Mouse (Mus musculus): Measurements from ENCODE around the gene Pcyt2.
A peak's percentile ranks its signal among the peaks of the same experiment; 100 is the strongest.

The Pcyt2 gene

GRCm38 (mm10) chr11:120580190-120580589, 37.5 kb downstream of the Pcyt2 start:
- peak; percentile 40 for DNase-seq

GRCm38 (mm10) chr11:120579316-120580107, 38.2 kb downstream of the Pcyt2 start:
- peak; percentile 85 for DNase-seq

GRCm38 (mm10) chr11:120578694-120579243, 39.0 kb downstream of the Pcyt2 start:
- no peak for DNase-seq

GRCm38 (mm10) chr11:120578024-120578693, 39.6 kb downstream of the Pcyt2 start:
- no peak for DNase-seq

- peak; percentile 28 for DNase-seq
Measured at GRCm38 (mm10) chr11:120577211-120578023, 40.3 kb downstream of the Pcyt2 start.

GRCm38 (mm10) chr11:120576365-120576981, 41.3 kb downstream of the Pcyt2 start:
- DNase-seq = no peak

GRCm38 (mm10) chr11:120575940-120576339, 41.8 kb downstream of the Pcyt2 start:
- no peak for DNase-seq

GRCm38 (mm10) chr11:120575046-120575445, 42.7 kb downstream of the Pcyt2 start:
- no peak for DNase-seq

GRCm38 (mm10) chr11:120574278-120574600, 43.5 kb downstream of the Pcyt2 start:
- no peak for DNase-seq

- DNase-seq = no peak
Measured at GRCm38 (mm10) chr11:120573585-120574277, 44.0 kb downstream of the Pcyt2 start.

GRCm38 (mm10) chr11:120572752-120573584, 44.8 kb downstream of the Pcyt2 start, which contains the start of gene P4hb:
P4hb (minus strand) TSS chr11:120573253.
- DNase-seq = peak; percentile 100

GRCm38 (mm10) chr11:120572417-120572751, 45.4 kb downstream of the Pcyt2 start:
- no peak for DNase-seq

- DNase-seq = no peak
Measured at GRCm38 (mm10) chr11:120571754-120572416, 45.9 kb downstream of the Pcyt2 start.

- no peak for DNase-seq
Measured at GRCm38 (mm10) chr11:120571122-120571521, 46.6 kb downstream of the Pcyt2 start.

GRCm38 (mm10) chr11:120568324-120568723, 49.4 kb downstream of the Pcyt2 start:
- DNase-seq = no peak

GRCm38 (mm10) chr11:120565114-120565513, 52.6 kb downstream of the Pcyt2 start:
- DNase-seq = no peak

GRCm38 (mm10) chr11:120562949-120563348, 54.8 kb downstream of the Pcyt2 start:
- no peak for DNase-seq

GRCm38 (mm10) chr11:120560952-120561728, 56.6 kb downstream of the Pcyt2 start:
- no peak for DNase-seq

Measured in lung, postnatal 10 days (tissue).